Mouse (Mus musculus) spleen, postnatal 10 days (tissue): ENCODE results near the gene Slfn9.
"Not testable (repeated sequence)": the region's sequence is repeated elsewhere in the genome, so short reads cannot be mapped to it uniquely, and the experiment has no call there.

ENCODE experiments used
- DNase-seq, 2 experiments: peaks; one replicate each; pipeline ENCODE4 v3.0.0; 2021 to 2022; ENCODE audit warnings: low spot score in 2 of 2

Slfn9 gene

DNA sequence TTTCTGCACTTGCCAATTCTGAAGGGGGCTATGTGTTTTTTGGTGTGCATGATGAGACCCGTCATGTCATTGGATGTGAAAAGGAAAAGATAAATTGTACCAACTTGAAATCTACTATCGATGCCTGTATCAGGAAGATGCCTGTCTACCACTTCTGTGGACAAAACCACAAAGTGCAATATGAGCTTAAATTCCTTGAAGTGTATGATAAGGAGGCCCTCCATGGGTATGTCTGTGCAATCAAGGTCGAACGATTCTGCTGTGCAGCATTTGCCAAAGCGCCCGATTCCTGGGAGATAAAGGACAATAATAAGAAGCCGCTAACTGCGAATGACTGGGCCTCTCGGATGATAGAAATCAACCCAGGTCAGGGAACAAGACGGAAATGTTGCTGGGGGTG is 34.7 kb downstream of the Slfn9 start:
- no peak for DNase-seq

DNA sequence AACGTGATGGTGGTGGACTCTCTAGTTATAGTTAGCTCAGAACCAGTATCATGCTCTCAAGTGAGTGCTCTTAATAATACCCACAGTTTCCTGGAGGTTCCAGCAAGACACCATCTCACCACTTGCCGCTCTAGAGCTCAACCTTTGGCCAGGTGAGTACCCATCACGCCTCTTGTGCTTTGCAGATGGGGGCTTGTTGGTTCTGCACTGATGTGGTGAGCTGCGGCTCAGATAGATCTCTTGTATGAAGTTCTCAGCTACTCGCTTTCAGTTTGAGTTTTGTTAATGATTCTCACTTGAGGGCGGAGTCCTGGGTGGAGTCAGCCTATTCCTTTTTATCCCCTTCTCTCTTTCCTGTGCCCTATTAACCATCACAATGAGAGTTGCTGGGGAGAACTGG is 37.0 kb downstream of the Slfn9 start:
- DNase-seq = no peak

DNA sequence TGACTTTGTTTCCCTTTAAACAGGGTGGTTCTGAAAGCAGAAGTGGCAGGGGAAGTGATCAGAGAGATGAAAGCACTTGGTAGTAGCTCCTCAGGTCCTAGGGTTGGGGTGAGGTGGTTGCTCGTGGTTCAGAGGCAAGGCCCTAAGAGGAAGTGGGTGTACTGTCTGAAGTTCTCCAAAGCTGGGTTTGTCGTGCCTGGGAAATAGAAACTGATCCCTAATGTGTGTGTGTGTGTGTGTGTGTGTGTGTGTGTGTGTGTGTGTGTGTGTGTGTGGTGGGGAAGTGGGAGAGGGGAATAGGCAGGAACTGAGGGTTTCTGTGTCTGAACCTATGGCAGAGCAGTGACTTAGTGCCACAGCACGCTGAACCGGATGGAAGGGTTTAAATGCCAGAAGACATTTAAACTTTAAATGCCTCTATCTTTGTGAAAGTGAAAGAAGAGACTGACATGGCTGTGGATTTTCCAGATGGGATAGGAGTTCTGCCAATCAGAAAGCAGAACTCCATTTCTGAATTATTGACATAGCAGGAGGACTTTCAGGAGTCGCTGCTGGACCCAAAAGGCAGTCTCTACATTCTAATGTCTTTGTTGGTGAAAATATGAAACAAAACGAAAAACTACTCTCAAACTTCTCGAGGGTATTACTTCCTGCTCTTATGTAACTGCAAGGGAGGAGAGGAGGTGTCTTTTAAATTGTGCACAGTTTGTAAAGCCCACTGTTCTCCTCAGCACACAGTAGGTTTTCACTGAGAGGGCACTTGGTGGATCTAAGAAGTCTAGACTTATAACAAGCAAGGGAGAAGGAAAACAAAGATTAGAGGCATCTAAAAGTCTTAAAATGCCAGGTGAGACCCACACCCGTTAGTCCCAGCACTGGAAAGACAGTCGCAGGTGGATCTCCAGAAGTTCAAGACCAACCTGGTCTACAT is 38.8 kb downstream of the Slfn9 start:
- peak; percentile 19 to 50 for DNase-seq

DNA sequence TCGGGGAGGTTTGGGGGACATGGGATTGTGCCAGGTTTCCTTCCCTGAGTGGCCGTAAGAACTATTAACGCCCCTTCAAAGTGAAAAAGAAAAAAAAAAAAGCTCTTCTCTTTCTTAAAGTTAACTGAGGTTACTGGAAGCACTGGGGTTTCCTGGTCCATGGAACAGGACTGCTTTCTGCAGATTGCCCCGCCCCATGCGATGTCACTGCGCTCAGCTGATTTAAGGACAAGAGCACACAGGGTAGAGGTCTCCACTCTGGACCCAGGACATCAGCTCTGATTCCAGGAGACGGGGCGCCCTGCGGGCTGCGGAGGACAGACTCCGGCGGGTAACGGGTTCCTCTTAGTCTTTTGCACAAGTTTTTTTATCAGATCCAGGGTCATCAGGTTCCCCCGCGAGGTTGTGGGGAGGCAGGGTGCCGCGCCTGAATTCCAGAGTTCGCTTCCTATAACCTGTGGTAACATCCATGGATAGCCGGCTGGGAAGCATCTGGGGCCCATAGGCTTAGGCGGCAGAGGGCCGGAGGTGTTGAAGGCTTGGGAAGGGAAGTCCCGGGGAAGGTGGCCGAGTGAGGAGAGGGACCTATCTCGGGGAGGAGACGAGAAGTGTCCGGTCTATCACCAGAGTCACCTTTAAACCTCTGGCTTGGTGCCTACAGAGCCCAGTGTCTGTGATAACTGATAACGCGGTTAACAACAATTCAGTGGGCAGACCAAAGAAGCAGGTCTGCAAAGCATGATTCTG is 39.6 kb downstream of the Slfn9 start:
- DNase-seq = peak; percentile 15 to 46

DNA sequence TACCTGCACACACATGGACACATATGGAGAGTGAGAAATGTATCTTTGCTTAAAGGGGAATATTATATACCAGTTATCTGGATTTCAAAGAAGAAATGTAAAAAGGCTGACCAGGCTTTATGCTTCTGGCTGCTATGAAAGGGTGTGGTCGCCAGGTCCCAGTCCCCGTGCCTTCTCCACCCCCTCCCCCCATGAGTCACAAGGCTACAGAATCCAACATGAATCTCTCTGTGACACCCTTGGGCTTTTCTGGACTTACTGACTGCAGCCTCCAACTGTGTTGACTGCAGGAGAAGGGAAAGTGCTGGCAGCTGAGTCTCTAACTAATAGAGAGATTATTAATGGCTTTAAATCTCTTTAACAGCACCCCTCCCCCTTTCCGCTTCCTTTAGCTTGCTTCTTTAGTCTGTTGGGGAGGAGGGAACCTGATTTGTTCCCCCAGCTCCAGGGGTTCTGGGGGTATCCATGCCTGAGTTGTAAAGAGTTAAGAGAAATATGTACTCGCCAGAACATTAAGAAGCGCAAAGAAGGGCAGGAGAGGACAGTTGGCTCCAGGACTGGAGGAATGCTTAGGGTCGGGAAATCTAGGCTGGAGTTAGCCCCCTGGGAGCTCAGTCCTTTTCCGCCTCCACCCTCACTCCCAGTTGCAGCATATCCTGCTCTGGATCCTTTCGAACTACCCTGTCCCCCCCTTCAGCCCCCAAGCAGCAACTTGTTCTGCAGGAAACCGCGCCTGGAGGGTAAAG is 40.7 kb downstream of the Slfn9 start, which contains the start of gene Slfn5:
TSS of gene Slfn5 (plus strand) at position 614 of the 746 bp plus-strand sequence.
- no peak for DNase-seq

DNA sequence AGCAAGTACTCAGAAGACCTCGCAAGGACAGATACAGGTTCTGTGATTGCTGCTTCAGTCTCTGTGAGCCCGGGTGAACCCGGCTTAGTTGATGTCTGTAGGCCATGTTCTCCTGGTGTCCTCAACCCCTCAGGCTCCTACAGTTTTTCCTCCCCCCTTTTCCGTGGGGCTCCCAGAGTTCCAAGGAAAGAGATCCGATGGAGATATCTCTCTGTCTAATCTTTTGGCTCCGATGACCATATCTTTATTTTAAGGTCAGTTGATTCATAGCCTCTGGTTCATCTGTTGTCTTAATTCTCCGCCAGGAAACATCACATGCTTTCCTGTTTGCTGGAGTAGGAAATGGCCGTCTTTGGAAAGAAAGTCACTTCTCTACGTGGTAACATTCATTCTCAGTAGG is 42.6 kb downstream of the Slfn9 start:
- DNase-seq = no peak

DNA sequence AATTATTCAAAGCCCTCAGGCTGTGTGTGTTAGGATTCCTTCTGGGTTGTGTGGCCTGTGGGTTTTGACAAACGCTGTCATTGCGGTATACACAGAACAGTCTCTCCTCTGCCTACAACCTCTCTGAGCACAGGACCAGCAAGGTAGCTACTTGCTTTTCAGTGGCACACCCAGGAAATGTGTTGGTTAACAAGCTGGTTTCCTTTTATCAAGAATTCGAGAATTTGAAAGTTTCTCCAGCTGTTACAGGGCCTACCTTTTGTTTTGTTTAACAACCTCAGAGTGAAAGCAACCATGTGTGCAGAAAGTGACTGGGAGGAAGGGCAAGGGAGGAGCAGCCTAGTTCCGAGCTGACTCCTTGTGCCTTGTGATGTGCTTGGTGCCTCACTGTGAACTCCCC is 44.2 kb downstream of the Slfn9 start:
- no peak for DNase-seq

DNA sequence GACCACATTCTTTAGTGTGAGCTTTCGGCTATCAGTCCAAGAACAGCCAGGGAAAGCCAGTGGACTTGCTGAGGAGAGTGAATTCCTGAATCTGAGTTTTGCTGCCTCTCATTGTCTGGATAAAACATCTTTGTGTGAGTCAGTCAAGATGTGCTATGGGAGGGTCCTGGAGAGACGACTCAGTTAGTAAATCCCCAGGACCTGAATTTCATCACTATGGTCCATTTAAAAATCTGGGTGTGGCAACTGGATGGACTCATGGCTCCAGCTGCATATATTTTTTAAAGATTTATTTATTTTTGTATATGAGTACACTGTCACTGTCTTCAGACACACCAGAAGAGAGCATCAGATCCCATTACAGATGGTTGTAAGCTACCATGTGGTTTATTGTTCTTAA is 46.0 kb downstream of the Slfn9 start:
- DNase-seq = no peak

DNA sequence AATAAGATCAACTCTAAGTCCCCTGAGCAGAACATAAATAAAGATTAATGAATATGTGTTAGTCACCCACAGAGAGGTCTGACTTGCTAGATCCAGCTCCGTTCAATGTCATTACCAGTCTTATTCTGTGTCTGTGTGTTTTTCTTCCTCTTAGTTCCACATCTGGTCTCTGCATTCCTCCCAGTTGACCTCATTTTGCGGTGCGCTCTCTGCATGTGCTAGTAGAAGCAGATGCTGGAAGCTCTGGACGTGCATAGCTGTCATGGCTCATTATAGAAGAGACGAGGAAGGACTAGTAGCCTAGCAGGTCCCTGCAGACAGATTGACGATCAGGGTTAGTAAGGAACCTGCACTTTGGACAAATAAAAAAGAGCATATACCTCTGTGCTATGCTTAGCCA is 48.3 kb downstream of the Slfn9 start:
- DNase-seq = no peak

DNA sequence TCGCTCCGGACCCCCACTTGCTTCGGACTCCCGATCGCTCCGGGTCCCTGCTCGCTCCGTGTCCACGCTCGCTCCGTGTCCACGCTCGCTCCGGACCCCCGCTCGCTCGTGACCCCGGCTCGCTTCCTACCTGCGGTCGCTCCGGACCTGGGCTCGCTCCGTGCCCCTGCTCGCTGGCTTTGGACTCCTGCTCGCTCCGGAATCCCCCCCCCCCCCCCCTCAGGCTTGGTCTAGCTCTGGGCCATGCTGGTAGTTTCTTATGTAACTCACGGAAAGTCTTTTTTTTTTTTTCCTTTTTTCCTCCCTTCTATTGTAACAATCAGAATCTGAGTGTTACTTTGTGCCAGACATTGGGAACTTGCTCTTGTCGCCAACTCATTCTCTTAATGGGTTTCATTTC is 58.4 kb downstream of the Slfn9 start:
- DNase-seq = no peak

DNA sequence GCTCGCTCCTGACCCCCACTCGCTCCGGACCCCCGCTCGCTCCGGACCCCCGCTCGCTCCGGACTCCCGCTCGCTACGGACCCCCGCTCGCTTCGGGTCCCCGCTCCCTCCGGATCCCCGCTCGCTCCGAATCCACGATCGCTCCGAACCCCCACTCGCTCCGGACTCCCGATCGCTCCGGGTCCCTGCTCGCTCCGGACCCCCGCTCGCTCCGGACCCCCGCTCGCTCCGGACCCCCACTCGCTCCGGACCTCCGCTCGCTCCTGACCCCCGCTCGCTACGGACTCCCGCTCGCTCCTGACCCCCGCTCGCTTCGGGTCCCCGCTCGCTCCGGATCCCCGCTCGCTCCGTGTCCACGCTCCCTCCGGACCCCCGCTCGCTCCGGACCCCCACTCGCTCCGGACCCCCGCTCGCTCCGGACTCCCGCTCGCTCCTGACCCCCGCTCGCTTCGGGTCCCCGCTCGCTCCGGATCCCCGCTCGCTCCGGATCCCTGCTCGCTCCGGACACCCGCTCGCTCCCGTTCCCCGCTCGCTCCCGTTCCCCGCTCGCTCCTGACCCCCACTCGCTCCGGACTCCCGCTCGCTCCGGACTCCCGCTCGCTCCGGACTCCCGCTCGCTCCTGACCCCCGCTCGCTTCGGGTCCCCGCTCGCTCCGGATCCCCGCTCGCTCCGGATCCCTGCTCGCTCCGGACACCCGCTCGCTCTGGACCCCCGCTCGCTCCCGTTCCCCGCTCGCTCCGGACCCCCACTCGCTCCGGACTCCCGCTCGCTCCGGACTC is 59.8 kb downstream of the Slfn9 start:
- DNase-seq = not testable (repeated sequence)

DNA sequence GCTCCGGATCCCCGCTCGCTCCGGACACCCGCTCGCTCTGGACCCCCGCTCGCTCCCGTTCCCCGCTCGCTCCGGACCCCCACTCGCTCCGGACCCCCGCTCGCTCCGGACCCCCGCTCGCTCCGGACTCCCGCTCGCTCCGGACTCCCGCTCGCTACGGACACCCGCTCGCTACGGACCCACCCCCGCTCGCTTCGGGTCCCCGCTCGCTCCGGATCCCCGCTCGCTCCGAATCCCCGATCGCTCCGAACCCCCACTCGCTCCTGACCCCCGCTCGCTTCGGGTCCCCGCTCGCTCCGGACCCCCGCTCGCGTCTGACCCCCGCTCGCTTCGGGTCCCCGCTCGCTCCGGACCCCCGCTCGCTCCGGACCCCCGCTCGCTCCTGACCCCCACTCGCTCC is 60.5 kb downstream of the Slfn9 start:
- not testable (repeated sequence) for DNase-seq

DNA sequence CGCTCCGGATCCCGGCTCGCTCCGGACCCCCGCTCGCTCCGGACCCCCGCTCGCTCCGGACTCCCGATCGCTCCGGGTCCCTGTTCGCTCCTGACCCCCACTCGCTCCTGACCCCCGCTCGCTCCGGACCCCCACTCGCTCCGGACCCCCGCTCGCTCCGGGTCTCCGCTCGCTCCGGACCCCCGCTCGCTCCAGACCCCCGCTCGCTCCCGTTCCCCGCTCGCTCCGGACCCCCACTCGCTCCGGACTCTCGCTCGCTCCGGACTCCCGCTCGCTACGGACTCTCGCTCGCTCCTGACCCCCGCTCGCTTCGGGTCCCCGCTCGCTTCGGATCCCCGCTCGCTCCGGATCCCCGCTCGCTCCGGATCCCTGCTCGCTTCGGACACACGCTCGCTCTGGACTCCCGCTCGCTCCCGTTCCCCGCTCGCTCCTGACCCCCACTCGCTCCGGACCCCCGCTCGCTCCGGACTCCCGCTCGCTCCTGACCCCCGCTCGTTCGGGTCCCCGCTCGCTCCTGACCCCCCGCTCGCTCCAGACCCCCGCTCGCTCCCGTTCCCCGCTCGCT is 61.2 kb downstream of the Slfn9 start:
- not testable (repeated sequence) for DNase-seq

DNA sequence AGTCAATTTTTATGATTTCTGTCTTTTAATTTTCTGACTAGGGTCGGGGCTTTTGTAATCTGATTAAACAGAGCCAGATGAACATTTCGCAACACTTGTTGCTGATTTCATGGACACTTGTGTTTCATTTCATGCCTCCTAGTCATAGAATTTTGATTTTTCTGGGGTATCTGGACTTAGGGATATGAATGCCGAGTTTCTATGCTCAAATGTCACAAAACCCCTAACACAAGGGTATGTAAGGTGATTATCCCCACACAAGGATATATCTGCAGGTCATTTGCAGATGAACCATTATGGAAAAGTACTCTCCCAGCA is 62.0 kb downstream of the Slfn9 start:
- no peak for DNase-seq

DNA sequence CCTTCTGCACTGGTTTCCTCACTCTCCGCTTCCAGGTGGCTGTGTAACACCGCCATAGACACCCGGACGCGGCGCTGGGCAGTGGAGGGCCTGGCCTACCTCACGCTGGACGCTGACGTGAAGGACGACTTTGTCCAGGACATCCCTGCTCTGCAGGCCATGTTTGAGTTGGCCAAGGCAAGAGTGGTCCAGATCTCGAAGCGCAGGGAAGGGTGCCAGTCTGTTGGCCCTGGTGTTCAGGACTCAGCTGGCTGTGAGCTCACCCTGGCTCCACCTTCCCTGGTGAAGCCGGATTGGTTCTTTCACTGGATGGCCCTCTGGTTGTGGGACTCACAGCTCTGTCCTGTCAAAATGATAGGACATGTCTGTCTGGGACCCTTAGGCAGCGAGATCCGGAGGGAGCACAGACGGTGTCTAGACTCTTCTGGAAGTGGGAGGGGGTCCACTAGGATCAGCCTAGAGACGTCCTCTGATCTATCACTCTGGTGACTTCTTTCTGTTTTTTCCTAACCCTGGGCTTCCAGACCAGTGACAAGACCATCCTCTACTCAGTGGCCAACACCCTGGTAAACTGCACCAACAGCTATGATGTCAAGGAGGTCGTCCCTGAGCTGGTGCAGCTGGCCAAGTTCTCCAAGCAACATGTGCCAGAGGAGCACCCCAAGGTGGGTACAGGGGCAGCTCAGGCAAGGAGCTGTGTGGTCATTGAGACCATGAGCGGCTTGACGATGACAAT is 62.6 kb downstream of the Slfn9 start:
- no peak for DNase-seq
